18 mouse cellular contexts compared by ENCODE assay signal in the genomic region with DNA sequence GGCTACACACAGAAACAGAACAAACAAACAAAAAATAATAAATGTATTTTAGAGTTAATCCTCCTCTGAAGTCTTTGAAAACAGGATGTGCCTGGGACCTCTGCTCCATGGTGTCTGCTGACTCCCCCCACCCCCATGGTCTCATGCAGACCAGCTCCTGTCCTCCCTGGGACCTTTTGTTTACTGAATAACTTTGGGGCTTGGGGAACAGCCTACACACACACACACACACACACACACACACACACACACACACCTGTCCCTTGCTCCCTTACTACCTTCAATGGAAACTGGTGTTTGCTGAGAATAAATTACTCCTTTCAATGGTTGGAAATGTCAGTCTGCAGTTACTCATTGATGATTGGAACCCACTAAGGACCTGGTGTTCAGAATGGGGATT. TPM values are rescaled to one million over a fixed set of nuclear protein-coding genes. Genes with fewer than 3 reads are reported as not detected.
DNase-seq lines count a peak whose midpoint lies in the region; ATAC-seq and TF ChIP-seq lines count a peak whose summit lies in the region.
"Had no signal": no experiment of that assay in that cellular context is flagged by ENCODE, and none has a peak within 500 bp of the region (broad histone marks: within the 10 kb centered on the region; RNA-seq: fewer than 3 reads in every experiment).

No protein-coding gene starts in this region.

- H3K4me1 ChIP-seq in kidney, adult 2 months (ENCODE audit: control insufficient read depth, insufficient read depth, low read length), result peaks cover 18% of the 10 kb centered on the region; the same call in 1 of the 2 replicates
- peaks cover 26% of the 10 kb centered on the region for H3K4me1 ChIP-seq in kidney, postnatal 0 days (replicated peaks; ENCODE audit: insufficient read depth, low read length)
- H3K4me1 ChIP-seq in liver, embryonic 12.5 days, result peaks cover 57% of the 10 kb centered on the region

- H3K27ac ChIP-seq in kidney, adult 2 months (ENCODE audit: insufficient read depth, low read depth, low read length), result peak overlapping the region; percentile 24
- H3K27ac ChIP-seq in kidney, postnatal 0 days, result peak overlapping the region; percentile 89
- peak overlapping the region; percentile 20 for H3K27ac ChIP-seq in liver, embryonic 12.5 days
- H3K27ac ChIP-seq: embryonic facial prominence, embryonic 15.5 days; heart, adult 2 months; macrophage had no signal

- TF ChIP-seq CTCF in kidney, adult 2 months (conservative IDR thresholded peaks at IDR 0.05; ENCODE audit: insufficient read depth, insufficient read length, low read depth, low read length), result no peak
- no peak for TF ChIP-seq CTCF in kidney, postnatal 0 days (IDR thresholded peaks at IDR 0.05; ENCODE audit: low read depth)

- no peaks in the 10 kb centered on the region for H3K36me3 ChIP-seq in kidney, adult 2 months (ENCODE audit: control insufficient read depth, insufficient read depth, low read length)
- no peaks in the 10 kb centered on the region; the same call in 1 of the 2 replicates for H3K36me3 ChIP-seq in kidney, postnatal 0 days (ENCODE audit: insufficient read depth, low read length)
- peaks cover 41% of the 10 kb centered on the region for H3K36me3 ChIP-seq in liver, embryonic 12.5 days

- no peak overlapping the region for H3K9ac ChIP-seq in kidney, postnatal 0 days (ENCODE audit: low read depth, low read length)
- no peak overlapping the region for H3K9ac ChIP-seq in liver, embryonic 12.5 days
- H3K9ac ChIP-seq: embryonic facial prominence, embryonic 15.5 days had no signal

- ATAC-seq in kidney, postnatal 0 days (replicated peaks; ENCODE audit: low FRiP score, low read depth), result 0 out of 2 replicates have a peak, but pooled peaks have one; percentile 26
- no peak for ATAC-seq in liver, embryonic 12.5 days
- ATAC-seq: activated CD4-positive, CD25-positive, alpha-beta regulatory T cell, adult 4 months; CD4-positive, CD25-positive, alpha-beta regulatory T cell, adult 4 months; forebrain, embryonic 14.5 days had no signal

- peak; percentile 63 for DNase-seq in kidney, adult 2 months
- DNase-seq in kidney, adult 8-10 months, result no peak
- DNase-seq in kidney, adult 9 months, result peak; percentile 57
- no peak for DNase-seq in kidney, postnatal 0 days (ENCODE audit: low spot score)
- DNase-seq in urinary bladder, postnatal 14 days (ENCODE audit: low spot score), result no peak
- DNase-seq in cerebellum, adult 11-12 months, result no peak
- DNase-seq: cerebellum, postnatal 36 days; heart, adult 2 months; heart, postnatal 36 days; lung, adult 18-20 months; right cerebral cortex, adult 18-20 months; spleen, adult 18-20 months had no signal

- TF ChIP-seq POLR2A in kidney, adult 2 months (IDR thresholded peaks at IDR 0.05; ENCODE audit: low read depth, low read length), result no peak

- H3K27me3 ChIP-seq in kidney, adult 2 months (replicated peaks; ENCODE audit: control insufficient read depth, insufficient read depth, low read length), result no peaks in the 10 kb centered on the region
- H3K27me3 ChIP-seq in kidney, postnatal 0 days (ENCODE audit: insufficient read depth, low read length), result no peaks in the 10 kb centered on the region
- H3K27me3 ChIP-seq in liver, embryonic 12.5 days (replicated peaks), result peaks cover 21% of the 10 kb centered on the region; the same call in 1 of the 2 replicates

- H3K4me2 ChIP-seq in kidney, postnatal 0 days (ENCODE audit: low read length), result no peak overlapping the region
- no peak overlapping the region for H3K4me2 ChIP-seq in liver, embryonic 12.5 days
- H3K4me2 ChIP-seq: embryonic facial prominence, embryonic 15.5 days had no signal

- no peak overlapping the region for H3K4me3 ChIP-seq in kidney, adult 2 months (ENCODE audit: insufficient read depth, low read depth, low read length)
- no peak overlapping the region for H3K4me3 ChIP-seq in kidney, postnatal 0 days (replicated peaks; ENCODE audit: low read depth, low read length)
- no peak overlapping the region for H3K4me3 ChIP-seq in liver, embryonic 12.5 days
- H3K4me3 ChIP-seq: embryonic facial prominence, embryonic 15.5 days; heart, adult 2 months had no signal

- no peaks in the 10 kb centered on the region for H3K9me3 ChIP-seq in kidney, postnatal 0 days (replicated peaks; ENCODE audit: low read length)
- no peaks in the 10 kb centered on the region for H3K9me3 ChIP-seq in liver, embryonic 12.5 days (replicated peaks)
- H3K9me3 ChIP-seq: embryonic facial prominence, embryonic 15.5 days had no signal

RNA-seq across cellular contexts. Expression of a gene that starts 15.8 kb away (rescaled TPM):
- polyA plus RNA-seq in kidney, adult 2 months (2012; rRNA removed), result 7.1 and 8.5 TPM in 2 replicates
- 2.8 and 3.3 TPM in 2 replicates for polyA plus RNA-seq in kidney, postnatal 0 days (2015; fragmentation: Nextera tagmentation; extraction: Ambion mirVana)
- 7.5 and 10.0 TPM in 2 replicates for polyA plus RNA-seq in liver, embryonic 12.5 days (2016; fragmentation: Nextera tagmentation; extraction: Ambion mirVana)

RNA-seq across cellular contexts. Expression of a gene that starts 24.0 kb away (rescaled TPM):
- polyA plus RNA-seq in kidney, adult 2 months (2012; rRNA removed), result 18.6 and 22.9 TPM in 2 replicates
- polyA plus RNA-seq in kidney, postnatal 0 days (2015; fragmentation: Nextera tagmentation; extraction: Ambion mirVana), result 147 and 155 TPM in 2 replicates
- polyA plus RNA-seq in liver, embryonic 12.5 days (2016; fragmentation: Nextera tagmentation; extraction: Ambion mirVana), result 110 and 112 TPM in 2 replicates

RNA-seq across cellular contexts. Expression of a gene that starts 48.4 kb away (rescaled TPM):
- 28.4 and 40.6 TPM in 2 replicates for polyA plus RNA-seq in kidney, adult 2 months (2012; rRNA removed)
- 0.57 and 0.60 TPM in 2 replicates for polyA plus RNA-seq in kidney, postnatal 0 days (2015; fragmentation: Nextera tagmentation; extraction: Ambion mirVana)
- polyA plus RNA-seq in liver, embryonic 12.5 days (2016; fragmentation: Nextera tagmentation; extraction: Ambion mirVana), result 1.4 and 1.5 TPM in 2 replicates
- polyA plus RNA-seq: activated CD4-positive, CD25-positive, alpha-beta regulatory T cell, adult 4 months; macrophage had no signal

Comparison
In these comparisons a context has a peak if more than half of its experiments do, and no peak if none do; other contexts are left out.
1. DNase-seq: peak in kidney, adult 2 months (single experiment) and kidney, adult 9 months (single experiment); none in kidney, adult 8-10 months (0 of 2), kidney, postnatal 0 days (single experiment), urinary bladder, postnatal 14 days (single experiment) and cerebellum, adult 11-12 months (single experiment).
2. RNA of a gene that starts 48.4 kb away (polyA plus RNA-seq): 28.4 to 40.6 TPM in kidney, adult 2 months; 1.4 to 1.5 TPM in liver, embryonic 12.5 days and 0.57 to 0.60 TPM in kidney, postnatal 0 days; every median in the first group is over 10 times any median in the second.
3. H3K27ac ChIP-seq: peak in every context shown above with its lines; median percentile 89 in kidney, postnatal 0 days; 24 in kidney, adult 2 months; 20 in liver, embryonic 12.5 days.